Mouse (Mus musculus): ENCODE results near the gene Prss32. TPM values are rescaled to one million over a fixed set of nuclear protein-coding genes. Genes with fewer than 3 reads are reported as not detected.
"Not testable (repeated sequence)": the region's sequence is repeated elsewhere in the genome, so short reads cannot be mapped to it uniquely, and the experiment has no call there.

The Prss32 gene
- polyA plus RNA-seq, 1 experiment: not detected

DNA sequence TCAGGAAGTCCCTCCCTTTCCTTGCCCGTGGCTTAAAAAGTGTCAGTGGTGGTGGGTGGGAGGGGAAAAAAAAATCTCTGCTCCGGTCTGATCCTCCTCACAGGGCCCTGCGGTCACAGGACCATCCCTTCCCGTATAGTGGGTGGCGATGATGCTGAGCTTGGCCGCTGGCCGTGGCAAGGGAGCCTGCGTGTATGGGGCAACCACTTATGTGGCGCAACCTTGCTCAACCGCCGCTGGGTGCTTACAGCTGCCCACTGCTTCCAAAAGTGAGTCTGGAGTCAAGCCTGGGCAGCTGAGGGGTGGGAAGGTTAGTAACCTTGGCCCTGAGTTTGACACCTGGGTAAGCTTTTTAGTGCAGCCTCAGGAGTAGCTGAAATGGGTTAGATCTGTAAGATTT lies 24.9 kb downstream of the Prss32 start:
- no peak for TF ChIP-seq GATA1 (IDR thresholded peaks at IDR 0.05; ENCODE audit: low read length)

DNA sequence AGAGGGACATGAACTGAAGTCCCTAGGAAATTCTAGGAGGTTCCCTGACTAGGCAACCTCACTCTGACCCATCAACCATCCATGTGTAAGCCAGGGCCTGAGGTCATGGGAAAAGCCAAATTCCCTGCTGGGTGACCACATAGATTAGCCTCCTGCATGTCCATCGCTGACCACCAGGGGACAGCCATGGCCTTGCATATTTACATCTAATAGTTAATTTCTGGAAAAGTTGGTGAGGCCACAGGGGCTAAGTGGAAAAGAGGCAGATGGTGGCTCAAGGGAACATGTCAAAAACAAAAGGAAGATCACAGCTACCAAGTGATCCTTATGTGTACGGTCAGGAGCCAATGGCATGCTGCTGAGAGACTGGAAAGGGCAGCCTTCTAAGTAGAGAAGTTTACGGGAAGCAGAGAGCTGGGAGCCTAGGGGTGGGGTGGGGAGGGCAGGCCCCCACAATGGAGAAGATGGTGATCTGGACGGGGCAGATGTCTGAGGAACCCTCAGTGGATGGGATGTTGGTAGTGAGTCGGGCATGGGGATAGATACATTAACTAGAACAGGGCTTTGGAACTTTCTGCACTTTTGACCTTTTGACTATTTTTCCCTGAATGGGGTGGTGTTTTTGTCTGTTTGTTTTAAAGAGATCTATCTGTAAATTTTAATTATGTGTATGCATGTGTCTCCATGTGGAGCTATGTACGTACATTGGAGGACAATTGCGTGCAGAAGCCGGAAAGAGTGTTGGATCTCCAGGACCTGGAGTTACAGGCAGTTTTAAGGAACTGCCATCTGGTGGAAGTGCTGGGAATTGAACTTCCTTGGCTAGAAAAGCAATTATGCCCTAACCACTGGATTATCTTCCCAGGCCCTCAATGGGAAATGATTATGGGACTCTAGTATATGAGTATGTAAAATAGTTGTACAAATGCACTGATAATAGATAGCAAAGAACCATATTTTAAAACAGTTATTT lies 30.5 kb downstream of the Prss32 start:
- TF ChIP-seq GATA1 (IDR thresholded peaks at IDR 0.05; ENCODE audit: low read length): no peak

DNA sequence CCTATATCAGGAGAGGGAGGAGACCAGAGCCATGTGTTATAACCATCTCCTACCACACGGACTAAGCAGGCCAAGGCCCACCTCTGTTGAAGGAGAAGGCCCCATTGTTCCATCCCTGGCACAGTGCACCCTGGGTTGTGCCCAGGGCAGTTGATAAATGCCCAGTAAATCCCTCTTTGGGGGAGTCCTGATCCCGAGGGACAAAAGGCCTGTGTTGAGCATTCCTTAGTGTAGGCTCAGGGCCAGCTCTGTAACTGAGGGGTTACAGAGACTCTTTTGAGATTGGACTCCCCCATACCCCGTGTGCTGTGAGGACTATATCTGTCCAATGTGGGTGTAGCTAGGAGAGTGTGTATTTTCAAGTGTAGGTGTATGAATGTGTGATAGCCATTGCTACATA lies 33.1 kb downstream of the Prss32 start:
- TF ChIP-seq GATA1 (IDR thresholded peaks at IDR 0.05; ENCODE audit: low read length): no peak

DNA sequence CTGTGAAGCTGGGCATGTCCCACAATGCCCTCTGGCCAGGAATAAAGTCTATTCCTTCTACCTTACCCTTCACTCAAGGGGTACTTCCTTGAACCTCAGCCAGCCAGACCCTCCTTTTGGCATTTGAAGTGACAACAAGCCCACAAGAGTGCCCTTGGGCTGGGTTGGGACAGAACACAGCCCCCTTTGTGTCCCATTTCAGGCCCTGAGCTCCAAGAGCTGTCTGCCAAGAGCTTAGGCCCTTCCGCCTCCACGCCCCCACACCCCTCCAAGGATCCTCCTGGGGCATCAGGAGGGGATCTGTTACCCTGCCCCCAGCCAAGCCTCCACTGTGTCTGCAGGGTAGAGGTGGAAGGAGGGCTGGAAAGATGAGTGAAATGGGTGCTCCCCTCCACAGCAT lies 33.5 kb downstream of the Prss32 start:
- no peak for TF ChIP-seq GATA1 (IDR thresholded peaks at IDR 0.05; ENCODE audit: low read length)

DNA sequence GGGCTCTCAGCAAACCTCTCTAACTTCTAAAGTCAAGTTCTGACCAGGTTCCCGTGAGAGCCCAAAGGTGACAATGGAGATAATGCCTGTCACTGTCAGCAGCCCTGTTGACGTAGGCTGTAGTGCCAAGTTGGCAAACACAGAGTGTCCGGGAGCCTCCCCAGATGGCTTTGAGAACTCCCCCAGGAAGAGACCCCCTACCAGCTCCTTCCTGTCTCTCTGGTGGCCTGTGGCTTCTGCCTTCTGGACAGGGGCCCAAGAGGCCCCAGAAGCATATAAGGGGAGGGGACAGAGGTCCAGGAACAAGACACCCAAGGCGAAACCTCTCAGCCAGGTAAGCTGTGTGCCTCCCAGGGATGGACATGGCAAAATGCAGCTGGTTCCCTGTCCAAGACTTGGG lies 36.9 kb downstream of the Prss32 start, which contains the start of the genes Dcpp1 and Dcpp2:
Gene Dcpp1, plus strand, starts transcription at position 301 of the 400 bp plus-strand sequence.
Gene Dcpp2, plus strand, starts transcription at position 305 of the 400 bp plus-strand sequence.
- TF ChIP-seq GATA1 (IDR thresholded peaks at IDR 0.05; ENCODE audit: low read length): not testable (repeated sequence)

Other genes with a start within 250 kb of the Prss32 start
- gene Zfp13, start 244.4 kb upstream of the Prss32 start, polyA plus RNA-seq (2012): 0.21 TPM in 2 replicates
- gene Zscan10, start 243.0 kb upstream of the Prss32 start, polyA plus RNA-seq (2012): not detected in 2 replicates
- not detected in 2 replicates for gene Mmp25, start 198.6 kb upstream of the Prss32 start, polyA plus RNA-seq (2012)
- gene Bicdl2, start 183.3 kb upstream of the Prss32 start, polyA plus RNA-seq (2012): not detected in 2 replicates
- gene Hcfc1r1, start 170.3 kb upstream of the Prss32 start, polyA plus RNA-seq (2012): 258 and 328 TPM in 2 replicates
- 96.9 and 107 TPM in 2 replicates for gene Thoc6, start 170.0 kb upstream of the Prss32 start, polyA plus RNA-seq (2012)
- 5.5 and 6.2 TPM in 2 replicates for gene Tnfrsf12a, start 166.4 kb upstream of the Prss32 start, polyA plus RNA-seq (2012)
- gene Cldn6, start 164.6 kb upstream of the Prss32 start, polyA plus RNA-seq (2012): not detected in 2 replicates
- not detected in 2 replicates for gene Cldn9, start 159.8 kb upstream of the Prss32 start, polyA plus RNA-seq (2012)
- not detected in 2 replicates for gene 1520401A03Rik, start 121.1 kb upstream of the Prss32 start, polyA plus RNA-seq (2012)
- 104 and 119 TPM in 2 replicates for gene Pkmyt1, start 117.5 kb upstream of the Prss32 start, polyA plus RNA-seq (2012)
- gene Paqr4, start 103.0 kb upstream of the Prss32 start, polyA plus RNA-seq (2012): 1.4 and 3.1 TPM in 2 replicates
- gene Kremen2, start 98.0 kb upstream of the Prss32 start, polyA plus RNA-seq (2012): 0.06 and 0.21 TPM in 2 replicates
- 23.5 and 36.1 TPM in 2 replicates for gene Flywch1, start 72.3 kb upstream of the Prss32 start, polyA plus RNA-seq (2012)
- gene Flywch2, start 57.8 kb upstream of the Prss32 start, polyA plus RNA-seq (2012): not detected in 2 replicates
- 91.1 and 315 TPM in 2 replicates for gene Srrm2, start 53.3 kb upstream of the Prss32 start, polyA plus RNA-seq (2012)
- 819 and 1,233 TPM in 2 replicates for gene Elob, start 14.7 kb upstream of the Prss32 start, polyA plus RNA-seq (2012)
- not detected in 2 replicates for gene Prss33, start 7.8 kb upstream of the Prss32 start, polyA plus RNA-seq (2012)
- not detected in 2 replicates for gene Prss41, start 317 bp downstream of the Prss32 start, polyA plus RNA-seq (2012)
- gene Prss21, start 24.2 kb downstream of the Prss32 start, polyA plus RNA-seq (2012): not detected in 2 replicates
- gene Dcpp1, start 37.0 kb downstream of the Prss32 start, polyA plus RNA-seq (2012): not detected in 2 replicates
- gene Dcpp2, start 37.0 kb downstream of the Prss32 start, polyA plus RNA-seq (2012): not detected in 2 replicates
- not detected in 2 replicates for gene Dcpp3, start 73.6 kb downstream of the Prss32 start, polyA plus RNA-seq (2012)
- not detected in 2 replicates for gene Sbp, start 97.8 kb downstream of the Prss32 start, polyA plus RNA-seq (2012)
- not detected in 2 replicates for gene Sbpl, start 111.4 kb downstream of the Prss32 start, polyA plus RNA-seq (2012)
- gene Prss30, start 136.7 kb downstream of the Prss32 start, polyA plus RNA-seq (2012): not detected in 2 replicates
- not detected in 2 replicates for gene Prss22, start 154.2 kb downstream of the Prss32 start, polyA plus RNA-seq (2012)
- gene Prss27, start 194.3 kb downstream of the Prss32 start, polyA plus RNA-seq (2012): not detected in 2 replicates
- 21.4 and 25.8 TPM in 2 replicates for gene Kctd5, start 229.6 kb downstream of the Prss32 start, polyA plus RNA-seq (2012)